Mouse (Mus musculus): ENCODE measurements around the gene Samm50. TPM values are rescaled to one million over a fixed set of nuclear protein-coding genes. Genes with fewer than 3 reads are reported as not detected.

Samm50 gene
- total and polyA plus RNA-seq, 3 experiments = 55.3 to 132 (median 79.3) TPM

DNA sequence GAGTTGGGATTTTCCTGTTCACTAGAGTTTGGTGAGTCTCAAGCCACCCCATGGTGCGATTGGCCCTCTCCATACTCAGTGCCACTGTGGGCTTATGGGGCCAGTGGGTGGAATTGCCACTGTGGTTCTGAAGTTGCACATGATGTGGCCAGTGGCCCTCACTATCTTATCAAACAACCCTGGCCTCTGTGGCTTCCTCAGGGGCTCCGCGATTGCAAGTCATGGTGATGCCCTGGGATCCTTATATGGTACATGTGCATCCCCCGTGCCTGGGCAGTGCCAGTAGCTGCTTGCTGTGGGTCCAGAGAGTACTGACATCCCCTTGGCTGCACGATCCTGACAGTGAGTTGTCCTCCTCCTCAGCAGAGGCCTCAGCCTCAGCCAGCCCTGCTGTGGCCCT, 64.8 kb downstream of the Samm50 start:
- no peak overlapping the region for H3K4me3 ChIP-seq (replicated peaks in 1 of 3; ENCODE audit: low read depth in 2 of 3, low read length in 2 of 3, poor library complexity in 1 of 3)
- H3K27me3 ChIP-seq (replicated peaks) = peaks cover 57% of the 10 kb centered on the region
- no peak for DNase-seq (ENCODE audit: extremely low read depth)
- no peaks in the 10 kb centered on the region for H3K9me3 ChIP-seq (replicated peaks; ENCODE audit: low read length)
- H3K4me2 ChIP-seq (ENCODE audit: insufficient read depth, low read depth, poor library complexity, severe bottlenecking) = no peak overlapping the region
- H3K79me2 ChIP-seq (replicated peaks; ENCODE audit: control insufficient read depth, extremely low read depth, insufficient read depth, poor library complexity, severe bottlenecking) = no peaks in the 10 kb centered on the region
- H3K36me3 ChIP-seq (replicated peaks in 1 of 2; ENCODE audit: control insufficient read depth in 1 of 2, insufficient read depth in 1 of 2, low read length in 1 of 2) = no peaks in the 10 kb centered on the region
- TF ChIP-seq CHD1 (IDR thresholded peaks at IDR 0.05; ENCODE audit: low read depth, low read length) (no peak), MAX (IDR thresholded peaks at IDR 0.05; ENCODE audit: low read length) (no peak), POLR2A (IDR thresholded peaks at IDR 0.05; ENCODE audit: low read depth, low read length) (no peak), ELF1 (IDR thresholded peaks at IDR 0.05; ENCODE audit: low read depth, low read length) (no peak), UBTF (IDR thresholded peaks at IDR 0.05; ENCODE audit: low read depth, low read length) (no peak), JUND (conservative IDR thresholded peaks at IDR 0.05; ENCODE audit: low read depth, low read length) (no peak), MYC (IDR thresholded peaks at IDR 0.05; ENCODE audit: low read depth, low read length) (no peak), MAZ (IDR thresholded peaks at IDR 0.05; ENCODE audit: low read depth, low read length) (no peak), HCFC1 (IDR thresholded peaks at IDR 0.05; ENCODE audit: low read depth, low read length) (no peak), ZC3H11A (IDR thresholded peaks at IDR 0.05; ENCODE audit: low read depth, low read length) (no peak), TBP (conservative IDR thresholded peaks at IDR 0.05; ENCODE audit: low read depth, low read length) (no peak), SMC3 (IDR thresholded peaks at IDR 0.05; ENCODE audit: low read depth, low read length) (no peak), E2F4 (IDR thresholded peaks at IDR 0.05; ENCODE audit: insufficient replicate concordance, low read depth, low read length) (no peak), RCOR1 (conservative IDR thresholded peaks at IDR 0.05; ENCODE audit: low read depth, low read length) (no peak), PAX5 (IDR thresholded peaks at IDR 0.05; ENCODE audit: low read length) (no peak)
- no peak overlapping the region for H3K27ac ChIP-seq (ENCODE audit: insufficient read depth, low read depth)
- in situ Hi-C loops (cut with MboI; ENCODE audit: low pct_ligation_motif_present, low pct_unique_long_range_greater_than_20kb, low sequenced_read_pairs) (no loop called here), dilution Hi-C loops (cut with MboI; ENCODE audit: extremely low pct_ligation_motif_present, extremely low pct_unique_long_range_greater_than_20kb, low sequenced_read_pairs) (no loop called here)
- H3K9ac ChIP-seq (ENCODE audit: insufficient read depth, low read depth) = no peak overlapping the region
- H3K4me1 ChIP-seq (ENCODE audit: control insufficient read depth in 1 of 2, insufficient read depth in 2 of 2) = no peaks in the 10 kb centered on the region

DNA sequence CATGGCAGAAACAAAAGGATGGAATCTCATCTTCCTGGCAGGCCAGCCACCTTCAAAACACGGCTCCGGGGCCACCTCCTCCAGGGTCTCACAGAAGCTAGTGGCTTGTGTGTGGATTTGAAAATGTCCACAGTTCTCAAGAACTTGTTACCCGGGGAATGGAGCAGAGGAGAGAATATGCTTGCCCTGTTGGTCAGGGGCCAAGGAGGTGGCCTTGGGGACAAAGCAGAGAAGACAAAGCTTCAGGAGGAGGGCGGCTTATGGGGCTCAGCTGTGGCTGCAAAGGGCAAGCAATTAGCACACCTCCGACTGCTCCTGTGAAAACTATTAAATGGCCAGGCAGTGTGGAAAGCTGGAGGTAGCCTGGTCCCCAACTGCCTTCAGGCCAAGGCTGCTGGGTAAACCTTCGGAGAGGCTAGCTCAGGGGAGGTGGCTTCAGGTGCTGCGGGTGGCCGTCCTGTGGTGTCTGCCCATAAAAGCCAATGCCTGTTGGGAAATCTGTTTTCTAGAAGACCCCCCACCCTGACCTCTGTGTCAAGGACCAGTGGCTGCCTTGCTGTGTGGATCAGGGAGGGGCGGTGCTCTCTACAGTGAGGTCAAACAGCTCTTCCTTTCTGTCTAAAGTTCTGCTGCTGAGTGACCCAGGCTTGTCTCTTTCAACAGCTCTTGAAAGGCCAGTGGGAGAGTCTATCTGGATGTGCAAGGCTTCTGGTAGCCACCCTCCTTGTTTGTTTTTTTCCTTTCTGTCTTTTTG, 66.7 kb downstream of the Samm50 start:
- Histone ChIP-seq H3K27ac (ENCODE audit: insufficient read depth, low read depth) (no peak overlapping the region), H3K9ac (ENCODE audit: insufficient read depth, low read depth) (no peak overlapping the region), H3K4me3 (replicated peaks in 1 of 3; ENCODE audit: low read depth in 2 of 3, low read length in 2 of 3, poor library complexity in 1 of 3) (no peak overlapping the region), H3K36me3 (replicated peaks in 1 of 2; ENCODE audit: control insufficient read depth in 1 of 2, insufficient read depth in 1 of 2, low read length in 1 of 2) (no peaks in the 10 kb centered on the region), H3K79me2 (replicated peaks; ENCODE audit: control insufficient read depth, extremely low read depth, insufficient read depth, poor library complexity, severe bottlenecking) (no peaks in the 10 kb centered on the region), H3K9me3 (replicated peaks; ENCODE audit: low read length) (no peaks in the 10 kb centered on the region), H3K4me1 (ENCODE audit: control insufficient read depth in 1 of 2, insufficient read depth in 2 of 2) (no peaks in the 10 kb centered on the region), H3K4me2 (ENCODE audit: insufficient read depth, low read depth, poor library complexity, severe bottlenecking) (no peak overlapping the region), H3K27me3 (replicated peaks) (peaks cover 69% of the 10 kb centered on the region)
- DNase-seq (ENCODE audit: extremely low read depth) = no peak
- dilution Hi-C loops (cut with MboI; ENCODE audit: extremely low pct_ligation_motif_present, extremely low pct_unique_long_range_greater_than_20kb, low sequenced_read_pairs) (no loop called here), in situ Hi-C loops (cut with MboI; ENCODE audit: low pct_ligation_motif_present, low pct_unique_long_range_greater_than_20kb, low sequenced_read_pairs) (no loop called here)
- no peak for TF ChIP-seq USF2 (conservative IDR thresholded peaks at IDR 0.05; ENCODE audit: low read depth, low read length)
- no peak for TF ChIP-seq RCOR1 (conservative IDR thresholded peaks at IDR 0.05; ENCODE audit: low read depth, low read length)
- TF ChIP-seq E2F4 (IDR thresholded peaks at IDR 0.05; ENCODE audit: insufficient replicate concordance, low read depth, low read length) = no peak
- TF ChIP-seq ZKSCAN1 (IDR thresholded peaks at IDR 0.05; ENCODE audit: borderline replicate concordance, low read depth, low read length) = no peak
- no peak for TF ChIP-seq NELFE (IDR thresholded peaks at IDR 0.05; ENCODE audit: low read depth, low read length)
- no peak for TF ChIP-seq UBTF (IDR thresholded peaks at IDR 0.05; ENCODE audit: low read depth, low read length)
- no peak for TF ChIP-seq JUN (IDR thresholded peaks at IDR 0.05; ENCODE audit: insufficient read depth, low read depth, low read length)
- no peak for TF ChIP-seq PAX5 (IDR thresholded peaks at IDR 0.05; ENCODE audit: low read length)
- TF ChIP-seq ZMIZ1 (IDR thresholded peaks at IDR 0.05; ENCODE audit: low read depth, low read length) = no peak
- no peak for TF ChIP-seq ETS1 (conservative IDR thresholded peaks at IDR 0.05; ENCODE audit: low read depth, low read length)
- TF ChIP-seq EP300 (IDR thresholded peaks at IDR 0.05; ENCODE audit: low read length) = no peak
- no peak for TF ChIP-seq CHD1 (IDR thresholded peaks at IDR 0.05; ENCODE audit: low read depth, low read length)
- no peak for TF ChIP-seq CHD2 (IDR thresholded peaks at IDR 0.05; ENCODE audit: low read length)
- TF ChIP-seq GABPA (IDR thresholded peaks at IDR 0.05; ENCODE audit: insufficient replicate concordance, low read depth, low read length) = no peak
- no peak for TF ChIP-seq KAT2A (IDR thresholded peaks at IDR 0.05; ENCODE audit: insufficient replicate concordance, low read length)
- no peak for TF ChIP-seq MAFK (IDR thresholded peaks at IDR 0.05; ENCODE audit: insufficient replicate concordance, low read length)
- no peak for TF ChIP-seq JUND (conservative IDR thresholded peaks at IDR 0.05; ENCODE audit: low read depth, low read length)

Data from CH12.LX (cell line).